Mouse (Mus musculus): Measurements from ENCODE around the gene Btg1.

- TF ChIP-seq CTCF (IDR thresholded peaks at IDR 0.05; ENCODE audit: low read depth, low read length) = no peak
- TF ChIP-seq EP300 (IDR thresholded peaks at IDR 0.05; ENCODE audit: insufficient read depth, low read depth, low read length) = no peak
These were observed 30.5 kb upstream of the Btg1 start for GRCm38 (mm10) chr10:96586191-96586880.

Data from ES-Bruce4 (cell line).